Mouse (Mus musculus): ENCODE measurements around the gene Rasal3.

GRCm38 (mm10) chr17:32364850-32365249 is 38.5 kb downstream of the Rasal3 start:
- TF ChIP-seq CTCF (IDR thresholded peaks at IDR 0.05; ENCODE audit: low read depth) = no peak
- no peak for TF ChIP-seq EP300 (IDR thresholded peaks at IDR 0.05; ENCODE audit: low read depth)

All from heart, postnatal 0 days (tissue).